In the genomic region with DNA sequence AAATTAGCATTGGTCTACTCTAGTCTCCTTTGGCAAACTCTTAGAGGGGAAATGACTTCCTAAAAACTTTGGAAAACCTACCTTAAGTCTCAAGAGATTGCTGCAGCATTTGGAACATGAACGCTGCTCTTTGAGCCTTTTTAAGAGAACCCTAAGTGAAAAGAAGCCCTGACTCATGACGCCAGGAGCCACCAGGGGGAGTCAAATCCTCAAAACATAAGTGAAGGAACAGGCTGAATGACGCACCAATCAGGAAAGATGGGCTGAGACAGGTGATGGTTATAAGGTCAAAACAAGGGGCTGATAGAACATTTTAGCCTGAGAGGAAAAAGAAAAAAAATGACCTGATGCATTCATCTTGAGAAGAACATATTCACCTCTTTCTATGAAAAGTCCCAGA, we compare ENCODE assay signal across 8 mouse cellular contexts.
DNase-seq lines count a peak whose midpoint lies in the region; ATAC-seq and TF ChIP-seq lines count a peak whose summit lies in the region.

No protein-coding gene starts in this region.

- no peak for TF ChIP-seq POLR2A in spleen, adult 2 months (IDR thresholded peaks at IDR 0.05; ENCODE audit: low read depth, low read length)

- H3K36me3 ChIP-seq in heart, embryonic 11.5 days (ENCODE audit: control insufficient read depth, insufficient read depth, low read length) = no peaks in the 10 kb centered on the region
- H3K36me3 ChIP-seq in embryonic facial prominence, embryonic 11.5 days (replicated peaks; ENCODE audit: control insufficient read depth, insufficient read depth, low read depth, low read length) = no peaks in the 10 kb centered on the region
- no peaks in the 10 kb centered on the region for H3K36me3 ChIP-seq in heart, postnatal 0 days (replicated peaks; ENCODE audit: control insufficient read depth, insufficient read depth, low read length)
- H3K36me3 ChIP-seq in midbrain, embryonic 12.5 days = no peaks in the 10 kb centered on the region
- H3K36me3 ChIP-seq in spleen, adult 2 months (ENCODE audit: control insufficient read depth, insufficient read depth, low read length) = no peaks in the 10 kb centered on the region

- no peak overlapping the region for H3K4me2 ChIP-seq in heart, embryonic 11.5 days
- H3K4me2 ChIP-seq in embryonic facial prominence, embryonic 11.5 days (ENCODE audit: low read depth, low read length) = no peak overlapping the region
- no peak overlapping the region for H3K4me2 ChIP-seq in heart, postnatal 0 days (ENCODE audit: low read depth, low read length)
- no peak overlapping the region for H3K4me2 ChIP-seq in midbrain, embryonic 12.5 days (replicated peaks)

- TF ChIP-seq CTCF in heart, postnatal 0 days (IDR thresholded peaks at IDR 0.05; ENCODE audit: low read depth) = peak; percentile 89
- TF ChIP-seq CTCF in spleen, adult 2 months (IDR thresholded peaks at IDR 0.05; ENCODE audit: extremely low read depth, insufficient read depth, insufficient read length, insufficient replicate concordance) = peak; percentile 61; the same call in 1 of the 2 replicates

- no peak for TF ChIP-seq EP300 in heart, postnatal 0 days (IDR thresholded peaks at IDR 0.05; ENCODE audit: low read depth)

- H3K27ac ChIP-seq in heart, embryonic 11.5 days (ENCODE audit: low read depth, low read length) = no peak overlapping the region
- no peak overlapping the region for H3K27ac ChIP-seq in embryonic facial prominence, embryonic 11.5 days (replicated peaks; ENCODE audit: low read depth, low read length)
- no peak overlapping the region for H3K27ac ChIP-seq in heart, postnatal 0 days (ENCODE audit: low read depth)
- H3K27ac ChIP-seq in midbrain, embryonic 12.5 days (replicated peaks) = no peak overlapping the region
- no peak overlapping the region for H3K27ac ChIP-seq in spleen, adult 2 months (ENCODE audit: insufficient read depth, low read length)

- ATAC-seq in heart, embryonic 11.5 days (replicated peaks; ENCODE audit: insufficient number of reproducible peaks, low FRiP score, low TSS enrichment) = no peak
- no peak for ATAC-seq in embryonic facial prominence, embryonic 11.5 days (replicated peaks; ENCODE audit: insufficient number of reproducible peaks, low FRiP score, low TSS enrichment, low read depth)
- no peak for ATAC-seq in heart, postnatal 0 days (ENCODE audit: insufficient read depth, low read depth)
- peak; percentile 60; the same call in 1 of the 2 replicates for ATAC-seq in midbrain, embryonic 12.5 days (ENCODE audit: low FRiP score, low read depth)

- DNase-seq in heart, adult 11 months = peak; percentile 91
- DNase-seq in adrenal gland, postnatal 25 days = peak; percentile 70
- peak; percentile 88 for DNase-seq in embryonic facial prominence, embryonic 11.5 days (ENCODE audit: low spot score)
- DNase-seq in heart, postnatal 0 days (ENCODE audit: low spot score) = peak; percentile 40
- peak; percentile 70 to 78 for DNase-seq in layer of hippocampus, postnatal 36 days
- peak; percentile 48 to 69 for DNase-seq in spleen, adult 2 months (ENCODE audit: low read depth in 1 of 2, low spot score in 2 of 2)

- no peaks in the 10 kb centered on the region for H3K27me3 ChIP-seq in heart, embryonic 11.5 days (ENCODE audit: control insufficient read depth, insufficient read depth, low read length)
- H3K27me3 ChIP-seq in embryonic facial prominence, embryonic 11.5 days (ENCODE audit: control insufficient read depth, insufficient read depth, low read length) = no peaks in the 10 kb centered on the region
- H3K27me3 ChIP-seq in heart, postnatal 0 days (ENCODE audit: control insufficient read depth, insufficient read depth, low read length) = no peaks in the 10 kb centered on the region
- H3K27me3 ChIP-seq in midbrain, embryonic 12.5 days = no peaks in the 10 kb centered on the region
- H3K27me3 ChIP-seq in spleen, adult 2 months (ENCODE audit: control insufficient read depth, insufficient read depth, low read length) = no peaks in the 10 kb centered on the region

- H3K9me3 ChIP-seq in heart, embryonic 11.5 days (replicated peaks; ENCODE audit: control insufficient read depth, low read length) = no peaks in the 10 kb centered on the region
- H3K9me3 ChIP-seq in embryonic facial prominence, embryonic 11.5 days (replicated peaks; ENCODE audit: control insufficient read depth, low read length) = no peaks in the 10 kb centered on the region
- no peaks in the 10 kb centered on the region for H3K9me3 ChIP-seq in heart, postnatal 0 days (replicated peaks; ENCODE audit: control insufficient read depth, low read length)
- no peaks in the 10 kb centered on the region for H3K9me3 ChIP-seq in midbrain, embryonic 12.5 days

- H3K9ac ChIP-seq in heart, embryonic 11.5 days (ENCODE audit: low read depth, low read length) = no peak overlapping the region
- no peak overlapping the region for H3K9ac ChIP-seq in embryonic facial prominence, embryonic 11.5 days (replicated peaks; ENCODE audit: low read length)
- no peak overlapping the region for H3K9ac ChIP-seq in heart, postnatal 0 days (replicated peaks; ENCODE audit: low read depth, low read length)
- no peak overlapping the region for H3K9ac ChIP-seq in midbrain, embryonic 12.5 days (replicated peaks)

- H3K4me3 ChIP-seq in heart, embryonic 11.5 days (ENCODE audit: low read depth, low read length) = no peak overlapping the region
- H3K4me3 ChIP-seq in embryonic facial prominence, embryonic 11.5 days (ENCODE audit: low read depth, low read length) = no peak overlapping the region
- no peak overlapping the region for H3K4me3 ChIP-seq in heart, postnatal 0 days (ENCODE audit: low read depth, low read length)
- no peak overlapping the region for H3K4me3 ChIP-seq in midbrain, embryonic 12.5 days
- H3K4me3 ChIP-seq in spleen, adult 2 months (ENCODE audit: extremely low read depth, insufficient read depth, insufficient read length) = no peak overlapping the region

- no peaks in the 10 kb centered on the region for H3K4me1 ChIP-seq in heart, embryonic 11.5 days (ENCODE audit: control insufficient read depth, insufficient read depth, low read length)
- no peaks in the 10 kb centered on the region for H3K4me1 ChIP-seq in embryonic facial prominence, embryonic 11.5 days (ENCODE audit: control insufficient read depth, insufficient read depth, low read length)
- no peaks in the 10 kb centered on the region for H3K4me1 ChIP-seq in heart, postnatal 0 days (ENCODE audit: control insufficient read depth, insufficient read depth)
- no peaks in the 10 kb centered on the region for H3K4me1 ChIP-seq in midbrain, embryonic 12.5 days
- no peaks in the 10 kb centered on the region for H3K4me1 ChIP-seq in spleen, adult 2 months (ENCODE audit: control insufficient read depth, insufficient read depth, insufficient read length)

- WGBS in heart, embryonic 11.5 days (ENCODE audit: insufficient replicate concordance) = 9% methylated on average over 3 of the region's 3 CpGs
- 11% methylated on average over 3 of the region's 3 CpGs for WGBS in embryonic facial prominence, embryonic 11.5 days
- WGBS in heart, postnatal 0 days = 4% methylated on average over 3 of the region's 3 CpGs
- 11% methylated on average over 3 of the region's 3 CpGs for WGBS in midbrain, embryonic 12.5 days
- WGBS in spleen, adult 2 months = 8% methylated on average over 3 of the region's 3 CpGs

Comparison
In these comparisons a context has a peak if more than half of its experiments do, and no peak if none do; other contexts are left out.
1. DNase-seq: peak in every context shown above with its lines; median percentile 91 in heart, adult 11 months; 88 in embryonic facial prominence, embryonic 11.5 days; 74 in layer of hippocampus, postnatal 36 days; 70 in adrenal gland, postnatal 25 days; 58 in spleen, adult 2 months; 40 in heart, postnatal 0 days.